Mouse (Mus musculus) heart, postnatal 4 days (tissue): ENCODE measurements at regions not wholly inside any gene's neighbourhood (a gene's known extent, or its start where the extent isn't known, plus 50 kb on each side); places are given as distances from the start of the nearest gene placed in this dataset.

Experiments
- DNase-seq: peaks from one replicate; pipeline ENCODE4 v3.0.0; 2021

GRCm38 (mm10) chr2:128436378-128436777 is 154.6 kb upstream of the Spdye4c start:
- DNase-seq: no peak

- no peak for DNase-seq
Observed at GRCm38 (mm10) chr2:128437698-128438097, 153.3 kb upstream of the Spdye4c start.

- DNase-seq: no peak
Observed at GRCm38 (mm10) chr2:128438161-128438822, 152.7 kb upstream of the Spdye4c start.

- DNase-seq: no peak
Observed at GRCm38 (mm10) chr2:128438897-128439296, 152.1 kb upstream of the Spdye4c start.

GRCm38 (mm10) chr2:128444599-128445011 is 146.4 kb upstream of the Spdye4c start:
- DNase-seq: no peak

GRCm38 (mm10) chr2:128445443-128445842 is 145.6 kb upstream of the Spdye4c start:
- no peak for DNase-seq

- no peak for DNase-seq
Observed at GRCm38 (mm10) chr2:128449294-128449693, 141.7 kb upstream of the Spdye4c start.

GRCm38 (mm10) chr2:128450045-128450444 is 141.0 kb upstream of the Spdye4c start:
- DNase-seq: no peak

- no peak for DNase-seq
Observed at GRCm38 (mm10) chr2:128451554-128452239, 139.3 kb upstream of the Spdye4c start.

- DNase-seq: no peak
Observed at GRCm38 (mm10) chr2:128452582-128452981, 138.4 kb upstream of the Spdye4c start.

GRCm38 (mm10) chr2:128454509-128454908 is 136.5 kb upstream of the Spdye4c start:
- DNase-seq: no peak

- DNase-seq: no peak
Observed at GRCm38 (mm10) chr2:128457591-128458209, 133.3 kb upstream of the Spdye4c start.

GRCm38 (mm10) chr2:128465214-128465984 is 125.6 kb upstream of the Spdye4c start:
- no peak for DNase-seq

GRCm38 (mm10) chr2:128467490-128468245 is 123.3 kb upstream of the Spdye4c start:
- DNase-seq: no peak

- no peak for DNase-seq
Observed at GRCm38 (mm10) chr2:128468323-128468722, 122.7 kb upstream of the Spdye4c start.

GRCm38 (mm10) chr2:128470351-128470750 is 120.7 kb upstream of the Spdye4c start:
- peak; percentile 21 for DNase-seq

GRCm38 (mm10) chr2:128473241-128473954 is 117.6 kb upstream of the Spdye4c start:
- DNase-seq: peak; percentile 18

GRCm38 (mm10) chr2:128473997-128474396 is 117.0 kb upstream of the Spdye4c start:
- DNase-seq: no peak

GRCm38 (mm10) chr2:128477242-128477641 is 113.8 kb upstream of the Spdye4c start:
- no peak for DNase-seq

GRCm38 (mm10) chr2:128491217-128491877 is 99.7 kb upstream of the Spdye4c start:
- DNase-seq: no peak

- DNase-seq: no peak
Observed at GRCm38 (mm10) chr2:128493871-128494270, 97.1 kb upstream of the Spdye4c start.
